Mouse (Mus musculus) embryonic stem cell, embryonic (primary cell): ENCODE measurements around the gene Nhsl1.
"Not testable (repeated sequence)": the region's sequence is repeated elsewhere in the genome, so short reads cannot be mapped to it uniquely, and the experiment has no call there.

Experiments
- CTCF ChIA-PET, 4 experiments: fragments of 300-600 bp in 2 of 4; fragments of 350-600 bp in 2 of 4; sonication (Branson Sonifier 250); formaldehyde crosslinking; loops; one replicate each; lab custom pipeline; 2022; ENCODE audit warnings: inconsistent platforms in 2 of 4; lab: Charles Lee
- POLR2A ChIA-PET, 4 experiments: fragments of 300-600 bp in 2 of 4; fragments of 350-600 bp in 2 of 4; sonication (Branson Sonifier 250); formaldehyde crosslinking; loops; one replicate each; lab custom pipeline; 2022; ENCODE audit warnings: antibody characterized with exemption in 4 of 4, inconsistent platforms in 1 of 4; lab: Charles Lee

Gene Nhsl1

DNA sequence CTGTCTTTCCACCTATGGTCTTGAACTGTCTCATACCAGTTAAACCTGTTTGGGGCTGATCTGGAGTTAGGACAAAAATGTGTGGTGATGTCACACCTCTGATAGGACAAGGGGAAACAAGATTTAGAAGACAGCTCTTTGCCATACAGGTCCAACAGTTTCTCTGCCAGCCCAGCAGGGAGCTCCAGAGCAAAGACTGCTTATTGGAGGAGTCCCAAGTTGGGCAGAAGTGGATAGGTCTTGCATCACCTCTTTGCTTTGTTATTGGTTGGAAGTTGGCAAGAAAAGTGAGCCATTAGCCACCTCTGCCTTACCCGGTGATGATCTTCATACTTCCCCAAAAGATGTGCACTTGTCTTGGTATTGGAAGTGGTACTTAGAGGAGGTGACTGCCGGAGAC is 218.1 kb downstream of the Nhsl1 start:
- POLR2A ChIA-PET, result no interaction called here
- CTCF ChIA-PET, result interaction anchor here in 3 of 4 experiments (0.5 to 1.6 kb wide), 3 partner anchors 9 to 83 kb away, joined by 3 to 4 read pairs (median 4); partner anchors contain the start of gene Hebp2 (in 2 of the 3)

DNA sequence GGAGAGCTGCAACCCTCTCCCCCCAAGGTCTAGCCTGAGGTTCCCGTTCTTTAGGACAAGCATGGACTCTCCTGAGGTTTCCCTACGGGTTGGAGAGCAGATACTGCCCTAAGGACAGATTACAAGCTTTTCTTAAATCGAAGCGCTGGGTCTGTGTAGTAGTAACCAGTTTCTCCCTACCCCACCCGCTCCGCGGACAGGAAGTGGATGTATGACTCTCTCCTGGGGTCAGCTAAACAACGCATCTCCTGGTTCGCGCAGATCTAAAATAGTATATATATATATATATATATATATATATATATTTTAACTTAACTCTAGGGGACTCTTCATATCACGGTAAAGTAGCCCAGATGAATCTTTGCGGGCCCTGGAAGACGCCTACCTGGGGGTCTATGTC is 226.5 kb downstream of the Nhsl1 start:
- POLR2A ChIA-PET, result interaction anchor here in 3 of 4 experiments (0.7 to 2.1 kb wide), 6 partner anchors 17 to 338 kb away, joined by 3 to 6 read pairs (median 4); no protein-coding TSS in a partner anchor
- CTCF ChIA-PET, result interaction anchor here (0.6 to 2.3 kb wide), 22 partner anchors 9 to 261 kb away, joined by 3 to 14 read pairs (median 4); no protein-coding TSS in a partner anchor

- ChIA-PET CTCF (interaction anchor here (0.6 to 2.3 kb wide), 18 partner anchors 8 to 190 kb away, joined by 3 to 14 read pairs (median 4); no protein-coding TSS in a partner anchor), POLR2A (interaction anchor here in 3 of 4 experiments (0.7 to 2.1 kb wide), 8 partner anchors 14 to 338 kb away, joined by 3 to 6 read pairs (median 3); no protein-coding TSS in a partner anchor)
These were observed 227.0 kb downstream of the Nhsl1 start, which contains the start of gene Hebp2 for GRCm38 (mm10) chr10:18545813-18546235. Gene Hebp2, minus strand, starts transcription at chr10:18546076.

DNA sequence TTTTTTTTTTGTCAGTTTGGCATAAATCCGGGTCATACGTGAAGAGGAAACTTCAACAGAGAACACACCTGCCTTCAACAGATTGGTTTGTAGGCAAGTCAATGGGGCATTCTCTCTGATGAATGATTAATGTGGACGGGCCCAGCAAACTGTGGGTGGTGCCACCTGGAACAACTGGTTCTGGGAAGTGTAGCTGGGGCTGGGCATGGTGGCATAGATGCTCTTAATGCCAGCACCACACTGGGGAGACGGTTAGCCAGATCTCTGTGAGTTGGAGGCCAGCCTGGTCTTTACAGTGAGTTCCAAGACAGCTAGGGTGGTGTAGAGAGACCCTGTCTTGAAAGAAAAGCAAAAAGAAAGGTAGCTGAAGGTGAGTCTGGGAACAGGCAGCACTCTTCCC is 228.6 kb downstream of the Nhsl1 start:
- POLR2A ChIA-PET, result interaction anchor here in 1 of 4 experiments (0.7 kb wide), 2 partner anchors 219 to 250 kb away, joined by 3 to 7 read pairs; no protein-coding TSS in a partner anchor
- CTCF ChIA-PET, result interaction anchor here in 2 of 4 experiments (0.6 kb wide), 2 partner anchors 243 to 313 kb away, joined by 3 to 6 read pairs; no protein-coding TSS in a partner anchor

GRCm38 (mm10) chr10:18549321-18550216 is 230.8 kb downstream of the Nhsl1 start:
- ChIA-PET POLR2A (interaction anchor here in 2 of 4 experiments (0.6 to 1.1 kb wide), 2 partner anchors 10 to 142 kb away, joined by 3 to 7 read pairs; no protein-coding TSS in a partner anchor), CTCF (interaction anchor here in 1 of 4 experiments (1.1 kb wide), 1 partner anchor 52 kb away, joined by 3 read pairs; no protein-coding TSS in a partner anchor)

DNA sequence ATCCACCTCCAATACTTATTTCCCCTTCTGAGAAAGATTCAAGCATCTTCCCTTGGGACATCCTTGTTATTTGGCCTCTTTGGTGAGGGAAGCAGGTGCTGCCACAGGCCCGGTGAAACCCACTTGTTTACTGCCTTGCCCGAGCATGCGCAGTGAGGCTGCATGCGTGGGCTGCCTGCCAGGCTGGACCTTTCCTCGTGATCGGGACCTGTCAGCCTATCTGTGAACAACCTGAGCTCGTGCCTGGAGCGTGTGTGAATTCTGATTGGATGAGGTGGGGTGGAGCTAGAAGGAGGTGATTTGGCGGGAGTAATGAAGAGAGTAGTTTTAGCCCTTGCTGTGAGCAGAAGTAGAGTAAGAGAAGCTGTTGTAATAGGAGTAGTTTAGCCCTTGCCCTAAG is 240.3 kb downstream of the Nhsl1 start:
- CTCF ChIA-PET, result not testable (repeated sequence)
- POLR2A ChIA-PET, result interaction anchor here in 1 of 4 experiments (0.6 to 1.4 kb wide), 5 partner anchors 9 to 141 kb away, joined by 3 to 4 read pairs (median 3); partner anchors contain the start of gene Hebp2

DNA sequence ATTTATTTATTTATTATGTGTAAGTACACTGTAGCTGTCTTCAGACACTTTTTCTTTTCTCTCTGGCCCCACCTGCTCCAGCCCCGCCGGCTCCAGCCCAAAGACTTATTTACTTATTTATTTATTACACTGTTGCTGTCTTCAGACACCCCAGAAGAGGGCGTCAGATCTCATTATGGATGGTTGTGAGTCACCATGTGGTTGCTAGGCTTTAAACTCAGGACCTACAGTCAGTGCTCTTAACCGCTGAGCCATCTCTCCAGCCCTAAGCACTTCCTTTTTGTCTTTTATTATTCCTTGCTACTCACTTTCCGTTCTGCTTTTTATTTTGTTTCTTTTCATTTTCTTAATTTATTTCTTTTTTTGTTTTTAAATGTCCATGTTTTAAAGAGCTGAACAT is 242.7 kb downstream of the Nhsl1 start:
- CTCF ChIA-PET, result interaction anchor here in 3 of 4 experiments (0.6 to 1.7 kb wide), 3 partner anchors 40 to 593 kb away, joined by 3 to 10 read pairs (median 3); no protein-coding TSS in a partner anchor
- POLR2A ChIA-PET, result interaction anchor here in 1 of 4 experiments (0.5 kb wide), 1 partner anchor 1067 kb away, joined by 7 read pairs; no protein-coding TSS in a partner anchor

DNA sequence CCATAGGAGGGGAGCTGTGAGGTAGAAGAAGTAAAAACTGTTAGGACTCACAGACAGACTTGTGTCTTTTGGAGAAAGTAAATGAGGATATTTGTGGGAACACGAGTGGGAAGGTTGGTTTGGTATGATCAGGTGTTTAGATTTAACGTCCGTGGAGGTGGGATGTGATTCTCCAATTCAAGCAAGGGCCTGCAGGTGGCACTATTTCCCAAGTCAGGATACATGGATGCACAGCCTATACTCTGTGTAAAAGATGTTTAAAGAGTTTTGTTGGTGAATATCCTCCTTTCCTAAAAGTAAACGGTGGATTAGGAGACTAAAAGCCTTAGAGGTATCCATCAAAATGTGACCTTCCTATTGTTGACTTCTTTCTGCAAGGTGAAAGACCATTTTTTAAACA is 244.2 kb downstream of the Nhsl1 start:
- CTCF ChIA-PET, result interaction anchor here in 1 of 4 experiments (1.8 to 2.6 kb wide), 3 partner anchors 10 to 341 kb away, joined by 6 to 21 read pairs (median 7); no protein-coding TSS in a partner anchor
- POLR2A ChIA-PET, result no interaction called here

- CTCF ChIA-PET, result interaction anchor here (0.5 to 3.9 kb wide), 15 partner anchors 10 to 1429 kb away, joined by 3 to 27 read pairs (median 3); no protein-coding TSS in a partner anchor
- POLR2A ChIA-PET, result no interaction called here
These were observed 253.8 kb downstream of the Nhsl1 start for GRCm38 (mm10) chr10:18572581-18572980.
